Mouse (Mus musculus): ENCODE results near the gene Cib4. TPM values are rescaled to one million over a fixed set of nuclear protein-coding genes. Genes with fewer than 3 reads are reported as not detected.

Gene Cib4
- total RNA-seq, 4 experiments from 2014 or later = 1.9 to 6.7 (median 3.7) TPM

Other genes with a start within 250 kb of the Cib4 start
- 1 to 10 TPM in 1 of 4 experiments, under 1 TPM in 2, not detected in 1; 0.12 to 1.1 (median 0.38) TPM for gene Otof, start 83.9 kb downstream of the Cib4 start, total RNA-seq (2022)
- gene 1700001C02Rik, start 79.8 kb downstream of the Cib4 start, total RNA-seq (2022) = not detected
- gene Kcnk3, start 42.3 kb upstream of the Cib4 start, total RNA-seq (2022) = 1,000 to 10,000 TPM; 1,385 to 1,638 (median 1,575) TPM
- 10 to 100 TPM; 39.8 to 60.3 (median 49.4) TPM for gene Slc35f6, start 102.1 kb upstream of the Cib4 start, total RNA-seq (2022)
- 10 to 100 TPM in 2 of 4 experiments, 1 to 10 TPM in 2; 4.3 to 11.4 (median 8.5) TPM for gene Cenpa, start 120.9 kb upstream of the Cib4 start, total RNA-seq (2022)
- 1 to 10 TPM; 1.5 to 4.0 (median 2.7) TPM for gene Dpysl5, start 165.7 kb upstream of the Cib4 start, total RNA-seq (2022)

All from adrenal gland, adult 8-10 months (tissue).